Mouse (Mus musculus): ENCODE measurements around the gene Fcrl6.

DNA sequence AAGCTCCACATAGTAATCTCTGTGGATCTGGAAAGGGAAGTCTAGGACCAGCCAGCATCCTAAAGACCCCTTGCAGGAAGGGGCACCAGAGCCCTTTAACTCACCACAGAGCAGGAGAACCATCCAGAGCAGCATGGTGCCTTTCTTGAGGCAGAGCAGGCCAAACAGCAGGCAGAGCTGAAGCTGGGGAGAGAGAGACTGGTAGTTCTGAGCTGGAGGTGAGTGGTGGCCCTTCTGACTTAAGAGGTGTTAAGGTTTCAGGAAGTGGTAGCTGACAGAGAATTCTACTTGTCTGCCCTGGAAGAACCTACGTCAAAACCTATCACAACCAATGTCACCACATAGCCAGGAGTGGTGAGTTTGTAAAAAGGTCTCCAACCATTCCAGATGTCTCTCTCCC lies at the start of gene Fcrl6:
- TF ChIP-seq POLR2A (IDR thresholded peaks at IDR 0.05; ENCODE audit: low read depth, low read length) (no peak), CTCF (conservative IDR thresholded peaks at IDR 0.05; ENCODE audit: insufficient read depth, insufficient read length, low read depth, low read length) (no peak)

Measured in kidney, adult 2 months (tissue).